Mouse (Mus musculus): Measurements from ENCODE around the gene Ndufv2.

Ndufv2 gene

GRCm38 (mm10) chr17:66101380-66102330 is at the start of gene Ndufv2:
Gene Ndufv2, minus strand, starts transcription at chr17:66101559.
- peak; percentile 96 for DNase-seq (ENCODE audit: low read depth, low spot score)

- DNase-seq (ENCODE audit: low read depth, low spot score) = peak; percentile 25
Measured at GRCm38 (mm10) chr17:66131212-66131611, 29.9 kb upstream of the Ndufv2 start.

GRCm38 (mm10) chr17:66130371-66130770 is 29.0 kb upstream of the Ndufv2 start:
- DNase-seq (ENCODE audit: low read depth, low spot score) = no peak

- DNase-seq (ENCODE audit: low read depth, low spot score) = peak; percentile 63
Measured at GRCm38 (mm10) chr17:66125211-66125610, 23.9 kb upstream of the Ndufv2 start.

DNA sequence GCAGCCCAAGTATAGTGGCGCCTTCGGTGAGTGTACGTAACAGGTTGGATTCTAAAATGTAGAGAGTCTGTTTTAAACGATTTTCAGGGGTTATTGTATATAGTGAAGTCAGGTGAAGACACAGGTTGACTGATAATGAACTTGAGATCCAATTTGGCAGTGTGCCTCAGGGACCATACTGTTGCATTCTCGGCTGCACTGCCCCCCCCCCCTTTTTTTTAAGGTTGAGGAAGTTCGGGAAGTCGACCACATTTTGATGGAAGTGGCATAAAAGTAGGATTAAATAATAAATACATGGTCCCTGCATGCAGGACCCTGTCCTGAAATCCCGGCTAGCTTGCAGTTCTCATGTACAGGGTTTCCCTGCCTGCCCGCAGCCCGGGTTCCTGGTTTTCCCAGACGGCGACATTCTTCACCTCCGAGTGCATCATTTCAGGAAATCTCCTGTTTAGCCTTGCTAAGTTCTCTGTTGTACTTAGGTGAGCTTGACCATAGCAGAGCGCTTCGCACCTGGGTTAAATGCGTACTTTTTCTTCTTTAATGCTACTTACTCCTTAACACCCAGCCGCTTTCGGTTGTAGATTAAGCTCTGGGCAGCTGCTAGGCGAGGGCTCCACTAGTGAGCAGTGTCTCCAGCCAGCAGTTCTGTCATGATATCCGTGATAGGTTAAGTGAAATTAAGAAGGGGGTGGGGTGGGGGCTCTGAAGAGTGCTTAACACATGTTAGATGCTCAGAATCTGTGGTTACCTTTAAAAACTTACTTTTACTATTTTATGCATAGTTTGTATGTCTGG is 22.7 kb upstream of the Ndufv2 start:
- DNase-seq (ENCODE audit: low read depth, low spot score) = peak; percentile 57

DNA sequence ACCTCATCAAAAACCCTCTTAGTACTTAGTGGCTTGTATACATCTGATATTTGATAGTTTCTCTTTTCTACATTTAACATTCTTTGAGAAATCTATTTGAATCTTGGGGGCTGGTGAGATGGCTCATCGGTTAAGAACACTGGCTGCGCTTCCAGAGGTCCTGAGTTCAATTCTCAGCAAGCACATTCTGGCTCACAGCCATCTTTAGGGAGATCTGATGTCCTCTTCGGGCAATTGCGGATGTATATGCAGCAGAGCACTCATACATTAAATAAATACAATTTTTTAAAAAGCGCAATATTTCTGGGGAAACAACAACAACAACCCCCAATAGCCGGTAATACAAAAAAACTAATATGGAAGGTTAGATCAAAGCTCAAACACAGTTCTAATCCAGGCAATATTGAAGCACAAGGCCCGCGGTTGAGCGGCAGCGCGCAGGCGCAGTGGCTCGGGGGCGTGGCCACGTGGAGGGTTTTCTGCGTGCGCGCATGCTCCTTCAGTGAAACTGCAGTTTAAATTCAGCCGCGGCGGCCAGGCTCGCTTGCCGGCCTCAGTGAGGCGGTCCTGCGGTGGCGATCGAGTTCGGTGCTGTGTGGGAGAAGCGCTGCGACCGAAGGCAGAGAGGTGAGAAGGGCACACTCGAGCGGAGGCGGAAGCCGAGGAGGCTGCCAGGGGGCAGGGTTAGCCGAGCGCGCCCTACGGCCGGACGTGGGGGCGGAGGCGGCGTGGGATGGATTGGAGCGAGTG is 21.9 kb upstream of the Ndufv2 start, which contains the start of gene Ddx11:
TSS of gene Ddx11 (plus strand) at position 455 of the 750 bp plus-strand sequence.
- peak; percentile 90 for DNase-seq (ENCODE audit: low read depth, low spot score)

DNA sequence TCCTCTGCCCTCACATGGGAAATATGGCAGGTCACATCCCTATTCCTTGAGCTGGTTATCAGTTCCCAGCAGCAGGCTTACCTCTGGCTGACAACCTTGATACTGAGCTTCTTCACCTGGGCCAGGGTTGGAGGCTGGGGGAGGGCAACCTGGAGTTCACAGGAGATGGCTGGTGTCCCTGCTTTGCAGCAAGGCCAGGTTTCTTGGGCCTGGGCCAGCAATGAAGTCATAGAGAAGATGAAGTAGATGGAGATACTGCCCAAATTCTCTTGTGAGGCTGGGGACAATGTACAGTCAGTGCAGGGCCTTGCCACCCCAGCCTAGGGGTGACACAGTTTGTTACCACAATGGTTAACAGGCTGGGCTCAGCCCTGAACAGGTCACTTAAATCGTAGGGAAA is 19.3 kb upstream of the Ndufv2 start:
- no peak for DNase-seq (ENCODE audit: low read depth, low spot score)

- no peak for DNase-seq (ENCODE audit: low read depth, low spot score)
Measured at GRCm38 (mm10) chr17:66118991-66119390, 17.6 kb upstream of the Ndufv2 start.

DNA sequence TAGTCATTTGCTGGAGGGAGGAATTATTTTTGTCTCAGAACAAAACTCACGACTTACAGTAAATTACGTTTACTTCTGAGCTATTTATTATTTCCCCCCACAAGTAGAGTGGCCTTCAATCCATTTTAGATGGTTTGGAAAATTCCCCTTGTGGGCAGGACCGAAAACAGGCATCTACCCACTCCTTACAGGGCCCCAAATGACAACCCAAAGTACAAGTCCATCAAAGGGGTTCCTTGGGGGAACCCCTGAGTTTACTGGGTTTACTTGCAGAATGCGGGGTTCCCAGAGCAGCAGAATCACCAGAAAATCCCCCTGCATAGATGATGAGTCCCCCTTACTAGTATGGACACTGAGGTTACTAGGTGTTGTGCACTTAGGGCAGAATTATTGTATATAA is 10.8 kb upstream of the Ndufv2 start:
- DNase-seq (ENCODE audit: low read depth, low spot score) = peak; percentile 10

DNA sequence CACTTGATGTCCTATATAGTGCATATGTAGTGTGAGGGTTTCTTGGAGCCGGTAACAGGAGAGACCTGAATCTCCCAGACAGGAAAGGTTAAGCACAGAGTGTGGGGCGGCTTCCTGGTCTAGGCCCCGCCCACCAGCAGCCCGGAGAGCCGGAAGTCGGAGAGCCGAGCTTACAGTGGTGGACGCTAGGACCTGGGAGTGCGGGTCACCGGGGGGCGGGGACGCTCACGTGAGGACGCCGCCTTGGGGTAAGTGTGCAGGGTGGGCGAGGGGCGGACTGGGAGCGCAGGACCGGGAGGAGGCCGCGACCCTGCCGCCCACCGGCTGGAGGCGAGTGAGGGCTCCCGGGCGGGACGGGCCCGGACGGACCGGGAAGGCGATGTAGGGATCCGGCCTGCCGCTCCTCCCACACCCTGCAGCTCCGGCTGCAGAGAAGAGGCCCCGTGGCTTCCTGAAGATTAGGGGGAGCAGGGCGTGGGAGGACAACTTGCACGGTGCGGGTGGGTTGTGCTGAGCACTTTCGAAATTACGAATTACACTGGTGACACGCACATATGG is 10.1 kb upstream of the Ndufv2 start, which contains the start of gene Washc1:
TSS of gene Washc1 (plus strand) at position 144 of the 558 bp plus-strand sequence.
- peak; percentile 93 for DNase-seq (ENCODE audit: low read depth, low spot score)

DNA sequence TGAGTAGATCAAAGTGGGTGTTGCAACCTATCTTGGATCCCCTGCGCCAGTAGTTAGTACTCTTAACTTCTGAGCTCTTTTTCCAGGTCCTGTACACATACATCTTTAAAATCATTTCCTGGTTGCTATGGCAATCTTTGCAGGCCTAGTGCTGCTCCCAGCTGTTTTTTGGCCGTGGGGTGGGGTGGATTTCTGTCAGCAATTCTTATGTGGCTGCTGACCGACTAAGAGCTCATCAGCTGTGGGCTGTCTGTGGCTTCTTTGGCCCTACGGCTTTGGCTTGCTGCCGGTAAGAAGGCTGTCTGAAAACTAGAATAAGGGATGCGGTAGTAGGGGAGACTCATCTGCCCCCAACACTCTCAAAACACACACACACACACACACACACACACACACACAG is 9.4 kb upstream of the Ndufv2 start:
- DNase-seq (ENCODE audit: low read depth, low spot score) = peak; percentile 72

- DNase-seq (ENCODE audit: low read depth, low spot score) = no peak
Measured at GRCm38 (mm10) chr17:66108198-66108597, 6.8 kb upstream of the Ndufv2 start.

- no peak for DNase-seq (ENCODE audit: low read depth, low spot score)
Measured at GRCm38 (mm10) chr17:66107466-66107865, 6.1 kb upstream of the Ndufv2 start.

- DNase-seq (ENCODE audit: low read depth, low spot score) = peak; percentile 85
Measured at GRCm38 (mm10) chr17:66106601-66107267, 5.4 kb upstream of the Ndufv2 start.

DNA sequence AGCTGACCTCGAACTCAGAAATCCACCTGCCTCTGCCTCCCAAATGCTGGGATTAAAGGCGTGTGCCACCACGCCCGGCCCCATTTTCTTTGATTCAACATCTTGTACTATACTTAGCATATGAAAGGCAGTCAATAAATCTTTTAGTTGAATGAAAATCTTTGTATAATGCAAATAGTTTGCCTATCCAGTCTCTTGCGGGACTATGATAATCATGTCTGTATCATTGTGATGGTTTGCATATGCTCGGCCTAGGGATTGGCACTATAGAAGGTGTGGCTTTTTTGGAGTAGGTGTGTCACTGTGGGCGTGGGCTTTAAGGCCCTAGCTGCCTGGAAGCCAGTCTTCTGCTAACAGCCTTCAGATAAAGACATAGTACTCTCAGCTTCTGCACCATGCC is 2.7 kb upstream of the Ndufv2 start:
- no peak for DNase-seq (ENCODE audit: low read depth, low spot score)

DNA sequence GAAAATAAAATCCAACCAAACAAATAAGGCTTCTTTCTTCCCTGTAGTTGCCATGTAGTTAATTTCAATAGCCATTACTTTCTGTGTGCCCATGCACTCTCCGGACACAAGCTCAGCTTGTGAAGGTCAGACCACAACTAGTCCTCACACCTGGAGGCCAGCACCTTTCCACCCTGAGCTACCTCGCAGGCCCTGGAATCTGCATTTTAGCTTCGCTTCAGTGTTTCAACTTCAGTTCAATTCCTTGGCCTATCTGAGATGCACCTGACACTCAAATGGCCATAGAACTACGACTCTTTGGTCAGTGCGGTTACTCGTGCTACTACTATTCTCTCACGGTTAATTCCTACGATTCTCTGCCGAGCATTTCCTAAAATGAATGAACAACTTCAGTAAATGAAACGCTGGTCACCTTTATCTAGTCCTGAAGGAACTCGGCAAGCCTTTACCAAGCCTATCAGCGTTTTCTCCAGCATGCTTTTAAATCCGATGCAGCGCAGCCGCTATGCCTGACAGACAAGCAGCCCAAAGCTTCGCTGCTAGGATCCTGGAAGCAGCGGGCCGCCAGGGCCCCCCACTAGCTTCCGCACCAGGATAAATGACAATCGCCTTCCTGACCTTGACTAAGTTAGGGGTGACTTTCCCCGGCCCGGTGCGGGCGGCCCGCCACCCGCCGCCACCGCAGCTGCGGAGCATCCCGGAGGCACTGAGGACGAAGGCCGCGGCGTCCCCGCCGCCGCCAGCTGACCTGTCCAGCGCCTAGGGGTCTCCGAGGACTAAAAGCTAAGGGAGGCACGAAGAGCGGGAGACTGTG is 586 bp downstream of the Ndufv2 start:
- DNase-seq (ENCODE audit: low read depth, low spot score) = peak; percentile 47

GRCm38 (mm10) chr17:66092664-66093063 is 8.7 kb downstream of the Ndufv2 start:
- peak; percentile 12 for DNase-seq (ENCODE audit: low read depth, low spot score)

DNA sequence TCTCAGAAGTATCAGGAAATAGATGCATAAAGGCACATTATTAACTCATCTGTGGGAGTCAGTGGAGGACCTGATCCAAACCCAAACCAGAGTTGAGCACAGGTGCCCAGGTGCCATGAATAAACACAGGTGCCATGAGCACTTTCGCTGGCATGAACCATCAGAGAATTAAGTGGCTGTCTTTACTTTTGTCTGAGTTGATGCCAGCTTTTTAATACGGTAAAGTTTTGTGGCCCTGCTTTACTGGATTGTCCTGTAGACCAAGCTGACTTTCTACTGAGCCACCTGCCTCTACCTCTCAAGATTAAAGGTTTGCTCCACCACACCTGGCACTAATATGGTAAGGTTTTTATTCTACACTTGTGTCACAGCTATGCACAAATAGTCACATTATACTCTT is 9.3 kb downstream of the Ndufv2 start:
- no peak for DNase-seq (ENCODE audit: low read depth, low spot score)

GRCm38 (mm10) chr17:66091392-66091791 is 10.0 kb downstream of the Ndufv2 start:
- no peak for DNase-seq (ENCODE audit: low read depth, low spot score)

GRCm38 (mm10) chr17:66090251-66090650 is 11.1 kb downstream of the Ndufv2 start:
- DNase-seq (ENCODE audit: low read depth, low spot score) = peak; percentile 56
